Mouse (Mus musculus): ENCODE measurements around the gene Smagp. TPM values are rescaled to one million over a fixed set of nuclear protein-coding genes. Genes with fewer than 3 reads are reported as not detected.
A peak's percentile ranks its signal among the peaks of the same experiment; 100 is the strongest.

Smagp gene
- total RNA-seq, 2 experiments from 2014 or later = 1.2 to 1.9 TPM

DNA sequence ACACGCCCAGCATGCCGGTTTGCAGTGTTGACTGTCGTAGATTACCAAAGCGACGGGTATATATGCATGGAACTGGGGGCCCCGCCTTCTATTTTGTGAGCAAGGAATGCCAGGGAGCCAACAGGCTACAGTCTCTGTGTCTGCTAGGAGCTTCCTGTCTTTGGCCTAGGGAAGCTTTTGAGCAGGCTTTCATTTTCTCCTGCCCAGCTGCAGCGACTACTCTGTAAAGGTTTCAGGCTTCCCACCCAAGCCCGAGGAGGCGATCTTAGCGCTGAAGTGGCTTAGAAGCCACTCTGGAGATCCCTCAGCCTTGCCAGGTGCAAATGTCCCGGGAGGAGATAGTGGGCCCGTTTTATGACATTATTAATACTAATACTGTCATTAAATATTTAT, 37.9 kb downstream of the Smagp start:
- DNase-seq (ENCODE audit: low spot score in 2 of 2) = peak; percentile 23 to 36

DNA sequence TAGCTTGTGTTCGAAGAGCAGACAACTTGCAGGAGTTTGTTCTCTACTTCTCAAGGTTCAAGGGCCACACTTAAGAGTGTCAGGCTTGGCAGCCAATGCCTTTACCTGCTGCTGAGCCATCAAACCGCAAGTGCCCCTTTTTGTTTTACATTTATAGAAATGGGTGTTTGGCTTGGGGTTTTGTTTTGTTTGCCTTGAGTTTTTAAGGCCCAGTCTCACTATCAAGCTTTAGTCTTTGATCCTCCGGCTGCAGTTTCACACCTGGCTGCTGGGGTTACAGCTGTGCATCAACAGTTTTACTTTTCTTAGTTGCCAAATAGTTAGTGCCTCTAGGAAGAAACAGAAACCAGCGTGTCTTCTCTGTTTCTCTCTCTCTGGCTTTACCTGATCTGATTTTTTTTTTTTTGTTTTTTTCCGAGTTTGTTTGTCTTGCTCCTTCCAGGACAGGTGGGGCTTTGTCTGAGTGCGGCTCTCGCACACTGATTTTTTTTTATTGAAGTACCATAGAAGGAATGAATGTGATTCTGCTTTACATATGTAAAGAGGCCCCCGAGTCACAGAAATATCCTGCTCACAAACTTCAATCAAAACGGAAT, 38.4 kb downstream of the Smagp start:
- DNase-seq (ENCODE audit: low spot score in 2 of 2) = no peak

DNA sequence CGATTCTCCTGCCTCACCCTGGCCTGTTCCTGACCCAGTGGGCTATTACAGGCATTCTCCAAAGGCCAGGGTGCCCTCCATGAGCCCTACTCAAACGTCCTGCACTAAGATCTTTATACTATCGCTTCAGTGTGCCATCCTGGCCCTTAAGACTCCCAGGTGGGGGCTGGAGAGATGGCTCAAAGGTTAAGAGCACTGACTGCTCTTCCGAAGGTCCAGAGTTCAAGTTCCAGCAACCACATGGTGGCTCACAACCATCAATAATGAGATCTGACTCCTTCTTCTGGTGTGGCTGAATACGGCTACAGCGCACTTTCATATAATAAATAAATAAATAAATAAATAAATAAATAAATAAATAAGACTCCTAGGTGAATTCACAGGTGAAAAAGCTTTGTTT, 43.9 kb downstream of the Smagp start:
- no peak for DNase-seq (ENCODE audit: low spot score in 2 of 2)

- no peak for DNase-seq (ENCODE audit: low spot score in 2 of 2)
Measured at GRCm38 (mm10) chr15:100590436-100590835, 46.3 kb downstream of the Smagp start.

DNA sequence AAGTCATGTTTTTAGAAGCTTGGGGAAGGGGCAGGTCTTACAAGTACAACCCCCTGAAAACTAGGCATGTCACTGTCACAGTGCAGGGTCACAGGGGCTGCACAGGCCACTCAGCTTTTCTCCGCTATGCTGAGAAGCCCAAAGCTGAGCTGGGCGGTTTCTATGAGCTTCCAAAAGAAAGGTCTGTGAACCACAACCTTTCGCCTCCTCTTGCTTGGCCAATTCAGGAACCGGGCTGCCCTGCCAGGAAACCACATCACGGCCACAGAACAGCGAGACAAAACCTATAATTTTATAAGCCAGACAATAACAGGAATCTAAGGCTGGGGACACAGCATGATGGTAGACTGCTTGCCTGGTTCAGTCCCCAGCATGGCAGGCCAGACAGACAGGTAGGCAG, 48.4 kb downstream of the Smagp start:
- DNase-seq (ENCODE audit: low spot score in 2 of 2) = no peak

DNA sequence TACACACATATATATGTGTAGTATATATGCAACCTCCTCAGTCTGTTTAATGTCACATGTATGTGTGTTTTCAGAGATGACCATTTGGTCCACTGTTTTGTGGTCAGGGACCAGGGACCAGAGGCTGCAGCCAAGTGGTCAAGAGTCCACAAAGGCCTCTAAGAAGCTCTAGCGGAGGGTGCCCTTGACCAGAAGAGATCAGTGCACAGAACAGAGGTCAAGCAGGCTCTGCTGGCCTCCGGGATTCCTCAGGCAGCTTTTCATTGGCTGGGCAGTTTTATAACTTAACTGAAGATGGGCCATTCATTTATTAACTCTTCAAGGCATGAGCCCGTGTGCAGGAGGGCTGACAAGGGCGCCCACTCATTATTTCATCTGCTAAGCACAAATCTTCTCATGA, 49.6 kb downstream of the Smagp start:
- DNase-seq (ENCODE audit: low spot score in 2 of 2) = no peak

- DNase-seq (ENCODE audit: low spot score in 2 of 2) = no peak
Measured at GRCm38 (mm10) chr15:100585931-100586330, 50.8 kb downstream of the Smagp start.

DNA sequence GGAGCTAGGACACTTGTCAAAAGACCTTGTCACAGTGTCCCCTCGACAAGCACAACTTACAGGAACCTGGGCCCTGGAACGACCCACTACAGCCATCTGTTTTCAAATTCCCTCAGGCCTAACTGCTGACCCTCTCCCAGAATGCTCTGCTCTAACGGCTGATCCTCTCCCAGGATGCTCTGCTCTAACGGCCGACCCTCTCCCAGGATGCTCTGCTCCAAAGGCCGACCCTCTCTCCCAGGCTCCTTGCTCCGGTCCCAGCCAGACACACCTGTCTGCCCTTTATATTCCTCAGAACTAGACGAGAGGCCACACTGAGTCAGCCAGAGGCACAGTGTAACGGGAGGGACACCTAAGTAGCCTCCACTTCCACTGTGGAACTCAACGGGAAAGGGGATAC, 56.6 kb downstream of the Smagp start:
- DNase-seq (ENCODE audit: low spot score in 2 of 2) = no peak

- no peak for DNase-seq (ENCODE audit: low spot score in 2 of 2)
Measured at GRCm38 (mm10) chr15:100577972-100578371, 58.8 kb downstream of the Smagp start.

DNA sequence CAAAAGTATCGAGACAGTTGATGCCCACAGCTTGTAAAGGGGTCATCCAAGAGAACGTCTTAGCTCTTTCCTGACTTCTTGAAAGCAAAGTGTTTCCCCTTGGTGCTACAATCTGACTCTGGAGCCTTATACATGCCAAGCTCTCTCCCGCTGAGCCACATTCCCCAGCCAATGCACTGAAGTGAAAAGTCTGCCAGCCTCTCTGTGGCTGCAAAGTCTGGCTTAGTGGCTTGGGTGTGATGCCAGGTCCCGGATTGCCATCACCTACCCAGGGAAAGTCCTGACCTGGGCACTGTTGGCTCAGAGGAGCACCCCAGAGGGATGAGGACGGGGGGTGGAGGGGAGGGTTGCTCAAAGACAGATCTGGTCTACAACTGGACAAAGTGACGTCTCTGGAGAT, 59.9 kb downstream of the Smagp start:
- no peak for DNase-seq (ENCODE audit: low spot score in 2 of 2)

- no peak for DNase-seq (ENCODE audit: low spot score in 2 of 2)
Measured at GRCm38 (mm10) chr15:100576392-100576791, 60.3 kb downstream of the Smagp start.

- DNase-seq (ENCODE audit: low spot score in 2 of 2) = no peak
Measured at GRCm38 (mm10) chr15:100575366-100575765, 61.4 kb downstream of the Smagp start.

GRCm38 (mm10) chr15:100574378-100574777, 62.4 kb downstream of the Smagp start:
- no peak for DNase-seq (ENCODE audit: low spot score in 2 of 2)

DNA sequence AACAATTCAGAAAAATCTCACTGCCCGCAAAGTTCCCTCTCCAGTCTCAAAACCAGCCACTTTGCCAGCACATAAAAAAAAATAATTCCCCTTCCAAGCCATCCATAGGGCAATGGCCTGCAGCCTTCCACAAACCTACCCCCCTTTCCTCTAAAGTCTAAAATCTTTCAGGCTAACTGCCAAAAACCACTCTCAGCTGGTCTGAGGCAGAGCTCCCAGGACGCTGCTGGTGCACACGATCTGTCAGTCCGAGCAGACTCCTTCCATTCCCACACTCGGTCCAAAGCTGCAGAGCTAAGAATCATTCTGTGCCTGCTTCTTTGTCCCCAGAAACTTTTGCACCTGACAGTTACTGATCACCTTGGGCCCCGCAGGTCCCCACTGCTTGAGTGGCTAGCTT, 62.8 kb downstream of the Smagp start:
- no peak for DNase-seq (ENCODE audit: low spot score in 2 of 2)

Small RNA genes within 50 kb of the gene (microRNA-seq; reads per million reads assigned to microRNA genes)
- gene Mir6961 = 0 reads per million in 2 experiments

Other genes starting within 250 kb of the Smagp start
- gene Gm5475, start 214.8 kb downstream of the Smagp start, total RNA-seq (2021) = not detected
- gene Slc11a2, start 211.9 kb downstream of the Smagp start, total RNA-seq (2021) = 10 to 100 TPM; 49.0 to 61.6 TPM
- gene Letmd1, start 167.9 kb downstream of the Smagp start, total RNA-seq (2021) = 10 to 100 TPM; 55.3 to 63.7 TPM
- gene Csrnp2, start 141.5 kb downstream of the Smagp start, total RNA-seq (2021) = 10 to 100 TPM; 33.6 to 36.0 TPM
- gene Tfcp2, start 84.9 kb downstream of the Smagp start, total RNA-seq (2021) = 10 to 100 TPM; 25.4 to 31.6 TPM
- 100 to 1,000 TPM; 119 to 127 TPM for gene Pou6f1, start 37.0 kb downstream of the Smagp start, total RNA-seq (2021)
- gene Dazap2, start 21.6 kb downstream of the Smagp start, total RNA-seq (2021) = 100 to 1,000 TPM; 114 to 119 TPM
- 1 to 10 TPM; 5.2 to 5.4 TPM for gene Bin2, start 32.6 kb upstream of the Smagp start, total RNA-seq (2021)
- gene Cela1, start 51.0 kb upstream of the Smagp start, total RNA-seq (2021) = 1 to 10 TPM; 2.7 TPM
- gene Galnt6, start 92.4 kb upstream of the Smagp start, total RNA-seq (2021) = 1 to 10 TPM; 5.7 to 6.7 TPM
- gene Slc4a8, start 124.8 kb upstream of the Smagp start, total RNA-seq (2021) = 10 to 100 TPM; 67.6 to 73.7 TPM
- gene Scn8a, start 232.9 kb upstream of the Smagp start, total RNA-seq (2021) = 100 to 1,000 TPM; 197 to 226 TPM

All from left cerebral cortex, adult 18-20 months (tissue).